Mouse (Mus musculus): Measurements from ENCODE around the gene Cep89.

Cep89 gene

DNA sequence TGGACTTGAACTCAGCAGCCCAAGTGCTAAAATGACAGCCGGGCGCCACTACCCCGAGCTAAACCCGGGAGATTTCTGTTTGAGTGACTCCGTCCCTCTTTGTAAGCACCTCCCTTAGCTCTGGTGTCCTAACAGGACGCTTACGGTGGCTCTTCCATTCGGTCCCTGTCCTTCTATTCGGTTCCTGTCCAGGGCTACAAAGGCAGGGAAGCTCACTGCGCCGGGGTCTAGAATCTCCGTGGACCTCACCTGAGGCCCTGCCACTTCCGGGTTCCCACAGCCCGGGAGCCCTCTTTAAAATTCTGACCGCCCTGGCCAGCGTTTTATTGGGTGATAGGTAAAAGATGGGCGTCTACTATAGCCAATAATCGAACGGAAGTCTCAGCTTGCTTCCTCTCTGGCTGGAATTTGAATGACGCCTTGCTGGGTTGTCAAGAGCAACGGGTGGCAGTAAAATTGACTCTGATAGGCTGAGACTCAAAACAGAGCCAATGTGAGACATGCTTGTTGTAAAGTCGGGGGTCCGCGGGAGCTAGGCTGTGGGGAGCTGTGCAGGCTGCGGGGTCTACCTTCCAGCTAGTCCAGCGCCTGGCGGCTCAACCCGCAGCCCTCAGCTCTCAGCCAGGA, at the start of gene Cep89, which contains the start of gene Faap24:
Gene Cep89, plus strand, starts transcription at position 494 of the 627 bp plus-strand sequence.
Gene Faap24, minus strand, starts transcription at position 295 of the 627 bp plus-strand sequence.
- peak; percentile 96 to 98 for DNase-seq (ENCODE audit: low spot score in 2 of 2)

DNA sequence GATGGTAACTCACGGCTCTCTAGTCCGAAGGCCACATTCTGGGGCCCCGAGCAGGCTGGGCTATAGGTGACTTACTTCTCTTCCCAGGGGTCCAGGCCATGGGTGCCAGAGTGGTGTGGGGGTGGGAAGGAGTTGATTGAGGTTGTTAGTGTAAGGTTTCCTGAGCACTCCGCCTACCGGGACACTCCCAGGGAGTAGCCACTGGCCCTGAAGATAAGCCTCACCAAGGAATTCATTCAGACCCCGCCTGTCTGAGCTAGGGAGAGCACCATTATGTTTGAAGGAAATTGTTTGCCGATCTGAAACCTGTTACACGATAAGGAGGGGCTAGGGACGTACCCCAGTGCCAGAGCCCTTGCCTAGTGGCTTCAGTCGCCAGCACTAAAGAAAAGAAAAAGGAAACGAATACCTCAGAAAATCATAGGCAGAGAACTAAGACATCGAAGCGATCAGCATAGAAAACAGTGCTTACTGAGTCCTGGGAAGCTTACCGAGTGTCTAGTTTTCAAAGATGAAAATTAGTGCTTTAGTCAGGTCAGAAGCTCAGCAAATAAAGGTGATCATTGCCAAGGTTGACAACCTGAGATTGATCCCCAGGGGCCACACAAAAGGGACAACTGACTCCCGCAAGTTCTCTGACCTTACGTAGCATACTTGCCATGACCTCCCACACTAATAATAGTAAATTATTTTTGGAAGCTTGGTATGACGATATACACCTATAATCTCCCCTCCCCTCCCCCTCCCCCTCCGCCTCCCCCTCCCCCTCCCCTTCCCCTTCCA, 48.7 kb upstream of the Cep89 start:
- DNase-seq (ENCODE audit: low spot score in 2 of 2) = no peak

DNA sequence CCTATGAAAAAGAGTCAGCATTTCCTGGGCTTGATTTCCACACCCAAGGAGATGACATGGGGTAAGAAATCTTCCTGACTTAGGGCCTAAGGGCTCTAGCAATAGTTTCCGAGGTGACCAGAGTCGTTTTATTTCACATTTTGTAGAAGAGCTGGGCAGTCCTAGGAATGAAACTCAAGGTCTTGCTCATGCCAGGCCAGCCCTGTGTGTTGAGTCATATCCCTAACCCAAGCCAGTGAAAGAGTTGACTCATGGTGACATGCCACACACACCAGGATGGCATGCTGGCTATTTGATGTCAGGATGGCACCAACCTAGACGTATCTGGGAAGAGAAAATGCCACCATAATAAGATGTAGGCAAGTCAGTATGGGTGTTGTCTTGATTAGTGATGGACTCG, 47.8 kb upstream of the Cep89 start:
- no peak for DNase-seq (ENCODE audit: low spot score in 2 of 2)

DNA sequence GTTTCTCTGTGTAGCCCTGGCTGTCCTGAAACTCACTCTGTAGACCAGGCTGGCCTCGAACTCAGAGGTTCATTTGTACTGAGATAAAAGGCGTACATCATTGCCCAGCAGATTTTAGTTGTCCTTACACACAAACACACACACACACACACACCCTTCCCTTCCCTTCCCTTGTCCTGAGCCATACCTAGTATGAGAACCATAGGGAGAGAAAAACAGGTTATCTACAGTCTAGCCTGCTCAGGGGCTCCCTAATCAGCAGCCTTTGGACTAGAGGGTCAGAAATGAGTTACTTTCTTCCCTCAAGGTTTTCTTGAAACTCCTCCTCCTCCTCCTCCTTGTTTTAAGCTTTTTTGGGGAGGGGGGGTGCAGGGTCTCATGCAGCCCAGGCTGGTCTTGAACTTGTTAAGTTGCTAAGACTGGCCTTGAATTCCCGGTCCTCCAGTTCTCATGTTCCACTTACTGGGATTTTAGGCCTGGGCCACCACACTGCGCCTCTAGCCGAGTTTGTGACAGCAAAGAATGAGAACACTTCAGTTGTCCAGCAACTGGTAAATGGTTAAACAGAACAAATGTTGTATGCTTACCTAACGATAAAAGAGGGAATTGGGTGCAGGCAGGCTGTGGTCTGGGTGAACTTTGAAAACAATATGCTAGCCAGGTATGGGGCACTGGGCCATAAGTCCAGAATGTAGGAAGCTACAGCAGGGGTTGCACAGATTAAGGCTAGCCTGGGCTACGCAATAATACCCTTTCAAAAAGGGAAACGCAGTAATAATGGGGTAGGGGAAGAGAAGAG, 46.8 kb upstream of the Cep89 start:
- DNase-seq (ENCODE audit: low spot score in 2 of 2) = no peak

DNA sequence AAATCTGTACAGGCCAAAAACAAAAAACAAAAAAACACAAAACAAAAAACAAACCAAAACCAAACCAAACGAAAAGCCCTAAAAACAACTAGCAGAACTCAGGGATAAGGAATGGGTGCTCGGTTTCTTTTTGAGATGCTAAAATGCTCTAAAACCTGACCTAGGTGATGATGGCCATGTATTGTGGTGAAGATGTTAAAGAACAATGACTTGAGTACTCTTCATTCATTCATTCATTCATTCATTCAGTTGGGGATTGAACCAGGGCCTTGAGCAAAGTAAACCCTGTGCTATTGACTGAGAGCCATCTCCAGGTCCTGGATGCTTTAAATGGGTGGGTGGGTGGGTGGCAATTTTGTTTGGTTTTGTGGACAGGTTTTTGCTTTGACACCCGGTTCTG, 45.7 kb upstream of the Cep89 start:
- no peak for DNase-seq (ENCODE audit: low spot score in 2 of 2)

DNA sequence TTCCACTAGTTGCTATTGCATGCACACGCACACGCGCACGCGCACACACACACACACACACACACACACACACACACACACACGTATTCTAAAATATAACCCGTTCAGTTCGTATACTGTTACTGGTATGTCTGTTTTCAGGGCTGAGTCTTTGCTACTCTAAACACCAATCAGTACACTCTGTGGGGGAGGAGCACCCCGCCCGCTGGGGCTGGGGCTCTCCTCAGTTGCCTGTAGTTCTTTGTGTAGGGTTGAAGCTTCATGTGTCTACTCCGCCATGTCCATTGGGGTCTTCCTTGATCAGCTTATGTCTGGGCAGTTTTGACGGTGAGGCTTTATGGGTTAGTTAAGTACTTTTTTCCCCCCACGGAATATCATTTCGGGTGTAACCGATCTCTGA, 43.5 kb upstream of the Cep89 start:
- DNase-seq (ENCODE audit: low spot score in 2 of 2) = no peak

DNA sequence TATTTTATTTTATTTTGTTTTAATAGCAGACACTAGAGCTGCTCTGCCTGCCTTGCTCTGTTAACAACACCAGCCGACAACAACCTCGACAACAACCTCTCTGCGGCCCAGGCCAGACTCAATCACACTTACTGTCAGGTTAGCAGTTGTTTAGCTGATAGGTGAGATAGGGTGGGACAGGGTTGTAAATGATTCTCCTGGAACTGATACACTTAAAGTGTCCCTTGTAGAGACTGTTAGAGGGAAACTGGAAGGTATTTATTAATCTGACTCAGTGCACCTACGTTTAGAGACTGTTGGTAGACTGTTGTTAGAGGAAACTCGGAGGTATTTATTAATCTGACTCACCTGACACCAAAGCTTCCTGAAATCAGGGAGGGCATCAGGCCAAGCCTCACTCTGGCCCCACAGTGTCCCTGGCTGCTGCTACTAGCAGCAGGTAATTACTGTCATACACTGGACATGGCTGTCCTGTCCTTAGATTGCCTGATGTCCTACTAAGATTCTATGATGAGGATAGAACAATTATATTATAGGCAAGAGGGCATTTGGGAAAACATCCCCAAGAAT, 41.4 kb upstream of the Cep89 start:
- DNase-seq (ENCODE audit: low spot score in 2 of 2) = no peak

DNA sequence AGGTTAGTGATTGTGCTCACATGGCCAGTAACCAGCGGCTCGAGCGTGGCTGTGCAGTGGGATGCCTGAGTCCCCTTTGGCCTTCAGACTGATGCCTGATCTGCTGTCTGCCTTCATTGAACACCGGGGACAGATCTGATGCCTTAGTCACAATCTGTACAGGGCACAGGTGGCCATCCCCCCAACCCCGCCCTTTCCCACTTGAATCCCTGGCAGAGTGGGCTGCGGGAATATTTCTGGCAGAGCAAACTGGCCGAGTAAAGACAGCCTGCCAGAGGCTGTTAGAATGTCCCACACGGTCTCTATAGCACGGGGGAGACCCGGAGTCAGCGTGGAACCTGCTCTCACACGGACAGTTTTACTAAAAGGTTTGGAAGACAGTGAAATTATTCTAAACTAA, 39.2 kb upstream of the Cep89 start:
- no peak for DNase-seq (ENCODE audit: low spot score in 2 of 2)

DNA sequence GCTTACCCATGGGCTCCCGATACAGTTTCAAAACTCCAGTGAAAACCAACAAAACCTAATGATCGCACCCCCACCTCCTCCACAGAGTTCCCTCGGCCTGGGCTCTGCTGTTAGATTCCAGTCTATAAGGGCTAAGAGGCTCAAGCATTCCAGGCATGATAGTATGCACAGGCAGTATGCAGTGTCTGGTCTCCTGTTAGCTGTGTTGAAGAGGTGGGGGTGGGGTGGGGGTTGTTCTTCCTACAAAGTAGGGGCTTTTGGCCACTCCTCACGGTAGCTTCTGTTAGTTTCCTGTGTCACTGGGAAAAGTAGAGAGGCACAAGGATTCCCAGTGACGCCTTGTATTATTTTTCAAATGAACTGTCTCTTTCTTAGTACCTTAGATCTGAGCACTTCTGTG, 34.6 kb upstream of the Cep89 start:
- DNase-seq (ENCODE audit: low spot score in 2 of 2) = no peak

DNA sequence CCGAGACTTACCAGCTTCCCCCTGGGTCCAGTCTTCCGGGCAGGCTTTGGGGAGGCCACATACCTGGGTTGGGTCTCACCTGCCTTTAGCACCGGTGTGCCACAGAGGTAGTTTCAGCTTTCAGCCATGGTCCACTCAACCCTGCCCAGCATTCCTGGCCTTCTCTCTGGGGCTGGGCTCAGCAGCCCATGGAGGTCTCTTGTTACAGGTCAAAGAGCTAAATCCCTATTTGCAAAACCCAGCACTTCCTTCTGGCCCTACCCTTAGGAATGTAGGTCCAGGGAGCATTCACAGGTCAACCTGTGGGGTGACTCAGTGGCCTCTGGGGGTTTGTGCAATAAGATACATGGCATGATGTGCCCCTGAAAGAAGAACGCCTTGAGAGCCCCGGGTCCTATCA, 34.0 kb upstream of the Cep89 start:
- no peak for DNase-seq (ENCODE audit: low spot score in 2 of 2)

DNA sequence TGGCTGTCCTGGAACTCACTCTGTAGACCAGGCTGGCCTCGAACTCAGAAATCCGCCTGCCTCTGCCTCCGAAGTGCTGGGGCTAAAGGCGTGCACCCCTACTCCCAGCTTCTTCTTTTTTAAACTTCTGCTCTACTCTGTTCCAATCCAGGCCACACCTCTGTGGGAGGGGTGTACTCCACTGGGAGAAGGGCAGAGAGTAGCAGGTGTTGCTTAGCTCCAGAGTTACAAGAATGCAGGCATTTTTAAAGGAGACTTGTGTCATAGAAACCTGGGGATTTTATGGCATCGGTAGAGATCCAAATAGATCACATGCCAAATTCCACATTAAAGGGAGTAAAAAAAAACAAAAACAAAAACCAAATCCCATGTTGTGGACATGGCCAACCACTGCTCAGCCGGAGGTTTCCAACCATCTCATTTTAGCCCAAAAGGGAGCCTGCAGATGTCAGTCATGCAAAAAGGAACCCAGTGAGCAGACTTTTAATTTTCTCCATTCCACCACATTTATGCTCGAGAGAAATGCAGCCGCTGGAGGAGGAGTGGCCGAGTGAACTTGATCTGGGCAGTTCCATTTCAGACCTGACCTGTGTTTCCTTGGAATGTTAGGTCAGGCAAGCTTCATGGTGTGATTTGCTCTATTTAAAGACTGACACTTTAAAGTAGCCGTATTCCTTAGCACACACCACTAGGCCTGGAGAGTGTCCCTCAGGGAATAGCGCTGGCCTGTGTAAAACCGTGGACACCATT, 31.5 kb upstream of the Cep89 start:
- no peak for DNase-seq (ENCODE audit: low spot score in 2 of 2)

DNA sequence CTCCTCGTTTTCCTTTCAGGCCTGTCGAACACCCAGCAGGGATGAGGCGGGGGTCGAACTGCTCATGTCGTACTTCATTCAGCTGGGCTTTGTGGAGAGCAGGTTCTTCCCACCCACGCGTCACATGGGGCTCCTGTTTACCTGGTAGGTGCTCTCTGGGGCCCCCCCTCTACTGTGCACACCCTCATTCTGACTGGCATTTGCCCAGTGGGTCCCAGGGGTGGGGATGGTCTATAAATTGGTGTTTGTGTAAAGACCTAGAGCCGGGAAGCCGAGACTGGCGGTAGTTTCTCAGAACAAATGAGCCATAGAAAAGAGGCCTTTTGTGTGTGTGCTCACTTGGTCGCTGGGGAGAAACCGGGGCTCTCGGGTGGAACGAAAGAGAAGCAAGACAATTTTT, 25.7 kb upstream of the Cep89 start:
- no peak for DNase-seq (ENCODE audit: low spot score in 2 of 2)

DNA sequence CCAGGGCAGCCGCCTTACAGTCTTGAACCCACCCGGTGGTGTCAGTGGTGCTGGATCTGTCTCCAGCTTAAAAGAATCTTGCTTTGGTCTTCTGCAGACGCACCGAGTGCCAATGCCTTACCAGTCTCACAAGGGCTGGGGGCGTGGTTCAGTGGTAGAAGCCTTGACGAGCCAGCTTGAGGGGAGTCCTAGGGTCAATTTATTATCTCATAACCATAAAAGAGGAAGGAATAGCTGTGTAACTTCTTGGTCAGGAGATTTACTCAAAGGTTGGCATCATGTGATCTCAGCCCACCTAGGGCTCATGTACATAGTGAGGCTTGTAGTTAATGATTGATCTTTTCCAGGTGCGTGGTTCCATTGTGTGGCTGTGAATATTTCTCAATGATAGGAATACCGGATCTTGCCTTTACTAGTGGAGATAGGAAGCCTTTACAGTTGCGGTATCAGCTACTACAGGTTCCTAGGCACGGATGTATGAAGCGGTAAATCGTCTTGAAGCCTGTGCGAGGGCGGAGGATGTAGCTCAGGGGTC, 24.3 kb upstream of the Cep89 start:
- DNase-seq (ENCODE audit: low spot score in 2 of 2) = no peak

DNA sequence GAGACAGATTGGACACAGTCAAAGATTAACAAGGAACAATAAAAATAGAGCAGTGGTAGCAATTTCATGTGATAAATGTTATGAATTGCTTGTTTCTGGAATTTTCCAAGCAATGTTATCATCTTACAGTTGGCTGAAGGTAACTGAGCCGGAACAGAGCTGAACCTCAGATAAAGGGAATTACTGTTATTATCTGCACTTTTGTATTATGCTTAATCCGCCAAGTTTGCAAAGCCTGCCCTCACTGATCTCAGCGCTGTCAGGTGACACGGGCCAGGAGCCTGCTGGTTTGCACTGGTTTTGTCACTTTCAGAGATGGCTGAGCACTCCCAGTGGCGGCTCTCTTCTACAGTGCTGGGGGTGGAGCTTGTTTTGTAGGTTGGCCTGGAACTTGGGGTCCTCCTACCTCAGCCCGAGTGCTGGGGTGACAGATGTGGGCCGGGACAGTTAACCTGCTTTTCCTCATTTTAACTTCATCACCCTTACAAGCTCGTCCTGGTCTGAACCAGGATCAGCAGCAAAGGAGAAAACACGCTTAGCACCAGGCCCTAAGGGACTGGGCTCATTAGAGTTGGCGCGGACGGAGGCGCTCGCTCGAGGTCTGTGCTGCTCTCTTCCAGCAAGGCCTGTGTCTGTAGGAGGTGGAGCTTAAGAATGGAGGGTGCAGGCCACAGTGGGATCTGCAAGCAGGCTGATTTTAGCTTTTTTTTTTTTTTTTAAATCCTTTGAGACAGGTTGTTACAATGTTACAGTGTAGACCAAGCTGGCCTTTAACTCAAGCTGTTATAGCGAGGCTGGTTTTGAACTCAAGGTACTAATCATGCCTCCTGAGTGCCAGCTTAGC, 23.5 kb upstream of the Cep89 start:
- no peak for DNase-seq (ENCODE audit: low spot score in 2 of 2)

DNA sequence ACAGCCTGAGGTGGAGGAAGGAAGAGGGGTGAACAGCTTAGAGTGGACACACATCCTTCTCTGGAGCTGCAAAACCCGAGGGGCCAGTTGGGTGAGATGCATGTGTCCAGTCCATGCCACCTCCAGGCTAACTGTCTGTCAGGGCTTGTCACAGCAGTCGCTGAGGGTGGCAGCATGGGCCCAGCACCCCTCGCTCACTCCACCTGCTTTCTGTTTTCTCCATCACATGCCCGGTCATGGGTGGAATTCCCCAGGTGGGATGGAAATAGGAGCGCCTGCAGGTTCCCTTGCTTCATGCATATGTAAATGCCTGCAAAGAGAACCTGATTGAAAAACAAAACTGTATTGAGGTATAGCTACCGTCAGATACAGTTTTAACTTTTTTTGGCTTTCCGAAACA, 22.6 kb upstream of the Cep89 start:
- DNase-seq (ENCODE audit: low spot score in 2 of 2) = no peak

DNA sequence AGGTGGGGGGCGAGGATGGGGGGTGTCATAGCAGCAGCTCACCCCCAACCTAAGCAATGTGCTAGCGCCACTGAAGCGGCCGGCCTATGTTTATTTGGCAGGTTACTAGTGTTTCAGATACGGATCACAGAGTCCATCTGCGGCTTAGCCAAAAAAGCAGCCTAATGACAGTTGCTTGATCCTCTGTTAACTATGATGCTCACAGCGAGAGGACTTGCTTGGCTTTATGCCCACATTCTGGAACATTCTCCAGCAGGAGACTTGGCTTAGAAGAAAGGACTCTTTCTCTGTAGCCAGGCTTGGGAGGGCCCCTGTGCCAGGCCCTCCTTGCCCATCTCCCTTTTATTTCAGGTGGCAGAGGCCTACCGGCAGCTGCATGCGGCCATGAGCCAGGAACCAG, 20.2 kb upstream of the Cep89 start:
- DNase-seq (ENCODE audit: low spot score in 2 of 2) = peak; percentile 42 to 56

DNA sequence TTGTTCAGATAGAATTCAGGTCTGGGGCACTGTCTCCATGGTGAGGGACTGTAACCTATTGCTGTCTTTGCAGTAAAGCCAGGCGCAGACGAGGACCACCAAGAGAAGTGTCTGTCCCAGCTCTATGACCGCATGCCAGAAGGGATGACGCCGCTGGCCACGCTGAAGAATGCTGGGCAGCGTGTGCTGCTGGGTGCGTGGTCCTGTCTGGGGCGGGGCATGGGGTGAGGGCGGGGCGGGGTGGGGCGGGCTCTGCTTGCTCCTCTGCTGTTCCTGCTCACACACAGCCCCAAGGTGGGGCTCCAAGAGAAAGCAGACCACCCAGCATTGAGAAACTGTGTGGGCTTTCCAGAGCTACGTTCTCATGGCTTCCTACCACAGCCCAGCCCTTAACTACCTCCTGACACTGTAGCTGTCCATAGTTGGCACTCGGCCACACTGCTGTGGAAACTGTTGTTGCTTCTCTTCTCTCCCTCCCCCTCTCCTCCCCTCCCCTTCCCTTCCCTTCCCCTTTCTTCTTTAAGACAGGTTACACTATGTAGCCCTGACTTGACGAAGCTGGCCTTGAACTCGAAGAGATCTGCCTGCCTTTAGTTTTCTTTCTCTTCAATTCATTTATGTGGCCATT, 17.2 kb upstream of the Cep89 start:
- DNase-seq (ENCODE audit: low spot score in 2 of 2) = no peak

DNA sequence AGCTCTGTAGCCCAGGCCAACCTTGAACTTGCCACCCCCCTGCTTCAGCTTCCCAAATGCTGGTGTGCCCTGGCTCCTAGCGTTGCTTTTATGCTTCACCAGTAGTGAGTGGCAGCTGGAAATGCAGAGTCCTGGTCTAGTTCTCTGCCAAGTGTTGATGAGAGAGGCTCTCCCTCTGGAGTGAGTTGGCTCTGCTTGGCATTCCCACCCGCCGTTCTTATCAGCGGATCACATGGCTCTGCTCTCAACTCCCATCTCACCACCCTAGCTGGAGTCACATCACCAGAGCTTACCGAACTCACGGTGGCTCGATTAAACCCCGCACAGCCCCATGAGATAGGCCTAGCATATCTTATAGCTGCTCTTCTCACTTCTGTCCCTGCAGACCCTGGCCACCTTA, 16.5 kb upstream of the Cep89 start:
- no peak for DNase-seq (ENCODE audit: low spot score in 2 of 2)

DNA sequence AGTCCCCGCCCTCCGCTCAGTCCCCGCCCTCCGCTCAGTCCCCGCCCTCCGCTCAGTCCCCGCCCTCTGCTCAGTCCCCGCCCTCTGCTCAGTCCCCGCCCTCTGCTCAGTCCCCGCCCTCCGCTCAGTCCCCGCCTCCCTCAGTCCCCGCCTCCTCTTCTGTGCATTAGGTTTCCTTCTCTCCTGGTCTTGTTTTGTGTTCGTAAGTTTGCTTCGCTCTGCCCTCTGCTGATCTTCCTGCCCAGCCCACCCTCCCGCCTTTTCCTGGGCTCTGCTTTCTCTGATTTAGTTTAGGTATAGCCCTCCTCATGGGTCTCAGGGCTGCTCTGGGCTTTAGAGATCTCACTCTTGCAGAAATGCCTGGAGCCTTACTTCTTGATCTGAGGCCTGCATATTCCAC, 15.0 kb upstream of the Cep89 start:
- DNase-seq (ENCODE audit: low spot score in 2 of 2) = no peak

Data from right cerebral cortex, postnatal 10 days (tissue).